Mouse (Mus musculus) embryonic facial prominence, embryonic 12.5 days (tissue): ENCODE measurements around the gene Pmel. TPM values are rescaled to one million over a fixed set of nuclear protein-coding genes. Genes with fewer than 3 reads are reported as not detected.

ENCODE experiments used
- ATAC-seq: fragments of 200-750 bp; cut with Nextera tagmentation; 2 replicates; pipeline ENCODE4 v1.8.0; 2017; ENCODE audit not compliant: insufficient number of reproducible peaks, insufficient read depth, low FRiP score, low TSS enrichment
- H3K27ac ChIP-seq: fragments of 300-500 bp; sonication (generic); 2 replicates; pipeline ENCODE4 v1.5.1; 2016; ENCODE audit warnings: mild to moderate bottlenecking
- H3K27me3 ChIP-seq: fragments of 300-500 bp; sonication (generic); 2 replicates; pipeline ENCODE4 v1.6.1; 2016; ENCODE audit warnings: mild to moderate bottlenecking, moderate library complexity
- H3K36me3 ChIP-seq: fragments of 300-500 bp; sonication (generic); 2 replicates; pipeline ENCODE4 v1.6.1; 2016; ENCODE audit warnings: mild to moderate bottlenecking
- H3K4me1 ChIP-seq: fragments of 300-500 bp; sonication (generic); 2 replicates; pipeline ENCODE4 v1.6.1; 2016
- H3K4me2 ChIP-seq: fragments of 300-500 bp; sonication (generic); replicated peaks from 2 replicates; pipeline ENCODE4 v1.6.1; 2016; ENCODE audit warnings: mild to moderate bottlenecking, moderate library complexity
- H3K4me3 ChIP-seq: fragments of 300-500 bp; sonication (generic); 2 replicates; pipeline ENCODE4 v1.5.1; 2016; ENCODE audit warnings: mild to moderate bottlenecking
- H3K9ac ChIP-seq: fragments of 300-500 bp; sonication (generic); 2 replicates; pipeline ENCODE4 v1.6.1; 2016; ENCODE audit warnings: mild to moderate bottlenecking, moderate library complexity
- H3K9me3 ChIP-seq: fragments of 300-500 bp; sonication (generic); 2 replicates; pipeline ENCODE4 v1.6.1; 2016; ENCODE audit warnings: mild to moderate bottlenecking, moderate library complexity
- WGBS: fragments of 180-500 bp; shearing (Covaris S2); methylation state at CpG from one replicate; pipeline ENCODE4 v1.1.7; 2016; 5-methylcytosine and 5-hydroxymethylcytosine counted together
- polyA plus RNA-seq: library from polyadenylated mRNA; unstranded; fragments of >200 nt; fragmentation: Nextera tagmentation; extraction: Ambion mirVana; gene quantifications from 2 replicates; pipeline ENCODE4 v1.2.1, GENCODE M21; 2016

Pmel gene
- 26.3 and 48.0 TPM in 2 replicates for polyA plus RNA-seq

- Histone ChIP-seq H3K4me2 (peak within 1 kb of the TSS; percentile 79), H3K36me3 (peaks cover 41% of the 10 kb centered on the region), H3K9ac (peak within 1 kb of the TSS; percentile 88), H3K9me3 (no peaks in the 10 kb centered on the region), H3K27ac (peak within 1 kb of the TSS; percentile 97), H3K4me3 (peak within 1 kb of the TSS; percentile 83), H3K4me1 (peaks cover 26% of the 10 kb centered on the region; the same call in 1 of the 2 replicates), H3K27me3 (no peaks in the 10 kb centered on the region)
- WGBS: 14% methylated on average over 4 of the region's 4 CpGs
- no peak for ATAC-seq
Observed at GRCm38 (mm10) chr10:128703895-128704294, at the start of gene Pmel. Pmel (plus strand) TSS chr10:128704195.

GRCm38 (mm10) chr10:128655254-128655653, 48.7 kb upstream of the Pmel start:
- H3K4me3 ChIP-seq: no peak overlapping the region
- no peak for ATAC-seq
- H3K4me2 ChIP-seq: no peak overlapping the region
- no peaks in the 10 kb centered on the region for H3K27me3 ChIP-seq
- H3K4me1 ChIP-seq: no peaks in the 10 kb centered on the region
- no peak overlapping the region for H3K9ac ChIP-seq
- H3K27ac ChIP-seq: no peak overlapping the region
- H3K36me3 ChIP-seq: no peaks in the 10 kb centered on the region
- 83% methylated on average over 3 of the region's 3 CpGs for WGBS
- H3K9me3 ChIP-seq: no peaks in the 10 kb centered on the region

- Histone ChIP-seq H3K27ac (no peak overlapping the region), H3K4me1 (no peaks in the 10 kb centered on the region), H3K27me3 (no peaks in the 10 kb centered on the region), H3K4me3 (no peak overlapping the region), H3K4me2 (no peak overlapping the region), H3K9ac (no peak overlapping the region), H3K9me3 (no peaks in the 10 kb centered on the region), H3K36me3 (no peaks in the 10 kb centered on the region)
- whole genome bisulfite sequencing: 88% methylated on average over 1 of the region's 1 CpGs
- ATAC-seq: no peak
Observed at GRCm38 (mm10) chr10:128656731-128657130, 47.3 kb upstream of the Pmel start.

GRCm38 (mm10) chr10:128657844-128658243, 46.2 kb upstream of the Pmel start:
- Histone ChIP-seq H3K27me3 (no peaks in the 10 kb centered on the region), H3K9ac (no peak overlapping the region), H3K9me3 (no peaks in the 10 kb centered on the region), H3K4me2 (no peak overlapping the region), H3K36me3 (no peaks in the 10 kb centered on the region), H3K4me1 (no peaks in the 10 kb centered on the region), H3K4me3 (no peak overlapping the region), H3K27ac (no peak overlapping the region)
- WGBS: 56% methylated on average over 9 of the region's 9 CpGs
- no peak for ATAC-seq

GRCm38 (mm10) chr10:128659490-128659889, 44.5 kb upstream of the Pmel start:
- WGBS: 48% methylated on average over 9 of the region's 9 CpGs
- no peak for ATAC-seq
- H3K4me3 ChIP-seq: no peak overlapping the region

GRCm38 (mm10) chr10:128662465-128662864, 41.5 kb upstream of the Pmel start:
- Histone ChIP-seq H3K36me3 (no peaks in the 10 kb centered on the region), H3K4me3 (no peak overlapping the region)
- ATAC-seq: no peak

More at GRCm38 (mm10) chr10:128659490-128659889, 44.5 kb upstream of the Pmel start:
- Histone ChIP-seq H3K36me3 (no peaks in the 10 kb centered on the region), H3K27ac (no peak overlapping the region), H3K27me3 (no peaks in the 10 kb centered on the region), H3K9me3 (no peaks in the 10 kb centered on the region), H3K4me2 (no peak overlapping the region), H3K4me1 (no peaks in the 10 kb centered on the region), H3K9ac (no peak overlapping the region)

GRCm38 (mm10) chr10:128663441-128664220, 40.4 kb upstream of the Pmel start:
- no peak overlapping the region for H3K27ac ChIP-seq
- H3K9ac ChIP-seq: no peak overlapping the region
- H3K4me3 ChIP-seq: no peak overlapping the region
- no peak for ATAC-seq
- no peaks in the 10 kb centered on the region for H3K9me3 ChIP-seq
- WGBS: 68% methylated on average over 5 of the region's 5 CpGs
- no peak overlapping the region for H3K4me2 ChIP-seq
- H3K4me1 ChIP-seq: no peaks in the 10 kb centered on the region
- no peaks in the 10 kb centered on the region for H3K36me3 ChIP-seq
- no peaks in the 10 kb centered on the region for H3K27me3 ChIP-seq

More at GRCm38 (mm10) chr10:128662465-128662864, 41.5 kb upstream of the Pmel start:
- H3K4me1 ChIP-seq: no peaks in the 10 kb centered on the region
- no peak overlapping the region for H3K27ac ChIP-seq
- no peak overlapping the region for H3K4me2 ChIP-seq
- H3K27me3 ChIP-seq: no peaks in the 10 kb centered on the region
- H3K9ac ChIP-seq: no peak overlapping the region
- H3K9me3 ChIP-seq: no peaks in the 10 kb centered on the region

- Histone ChIP-seq H3K9ac (no peak overlapping the region), H3K27ac (no peak overlapping the region), H3K36me3 (no peaks in the 10 kb centered on the region), H3K27me3 (no peaks in the 10 kb centered on the region), H3K4me3 (no peak overlapping the region), H3K4me1 (0 out of 2 replicates have a peak, but pooled peaks cover 6% of the 10 kb centered on the region), H3K9me3 (no peaks in the 10 kb centered on the region), H3K4me2 (no peak overlapping the region)
- ATAC-seq: no peak
- 69% methylated on average over 3 of the region's 3 CpGs for WGBS
Observed at GRCm38 (mm10) chr10:128664808-128665207, 39.2 kb upstream of the Pmel start.

GRCm38 (mm10) chr10:128665307-128665706, 38.7 kb upstream of the Pmel start:
- no peak overlapping the region for H3K4me3 ChIP-seq
- H3K4me2 ChIP-seq: no peak overlapping the region
- ATAC-seq: no peak
- H3K36me3 ChIP-seq: no peaks in the 10 kb centered on the region
- H3K9ac ChIP-seq: no peak overlapping the region
- WGBS: 81% methylated on average over 3 of the region's 3 CpGs
- no peak overlapping the region for H3K27ac ChIP-seq
- H3K27me3 ChIP-seq: no peaks in the 10 kb centered on the region
- 0 out of 2 replicates have a peak, but pooled peaks cover 7% of the 10 kb centered on the region for H3K4me1 ChIP-seq
- no peaks in the 10 kb centered on the region for H3K9me3 ChIP-seq

GRCm38 (mm10) chr10:128665806-128666205, 38.2 kb upstream of the Pmel start:
- H3K9ac ChIP-seq: no peak overlapping the region
- H3K4me1 ChIP-seq: 0 out of 2 replicates have a peak, but pooled peaks cover 7% of the 10 kb centered on the region
- no peaks in the 10 kb centered on the region for H3K36me3 ChIP-seq
- no peak overlapping the region for H3K4me2 ChIP-seq
- WGBS: 97% methylated on average over 2 of the region's 2 CpGs
- H3K9me3 ChIP-seq: no peaks in the 10 kb centered on the region
- H3K27me3 ChIP-seq: no peaks in the 10 kb centered on the region
- no peak for ATAC-seq
- no peak overlapping the region for H3K4me3 ChIP-seq
- H3K27ac ChIP-seq: no peak overlapping the region

GRCm38 (mm10) chr10:128668790-128669672, 35.0 kb upstream of the Pmel start:
- no peaks in the 10 kb centered on the region for H3K9me3 ChIP-seq
- H3K27ac ChIP-seq: peak overlapping the region; percentile 90
- ATAC-seq: 0 out of 2 replicates have a peak, but pooled peaks have one; percentile 23
- H3K9ac ChIP-seq: peak overlapping the region; percentile 69
- no peaks in the 10 kb centered on the region for H3K27me3 ChIP-seq
- H3K4me3 ChIP-seq: peak overlapping the region; percentile 62
- H3K4me1 ChIP-seq: peaks cover 15% of the 10 kb centered on the region; the same call in 1 of the 2 replicates
- peak overlapping the region; percentile 54 for H3K4me2 ChIP-seq
- peaks cover 7% of the 10 kb centered on the region; the same call in 1 of the 2 replicates for H3K36me3 ChIP-seq
- WGBS: under 1% methylated on average over 42 of the region's 42 CpGs
